Mouse (Mus musculus): ENCODE data around the gene Capza2. TPM values are rescaled to one million over a fixed set of nuclear protein-coding genes. Genes with fewer than 3 reads are reported as not detected.

Capza2 gene
- 10 to 100 TPM in 1 of 2 experiments, 1 to 10 TPM in 1; 2.8 to 26.0 TPM for polyA plus RNA-seq (2012; fragmentation: generic; extraction: Trizol)

GRCm38 (mm10) chr6:17635615-17636284, at the start of gene Capza2:
Gene Capza2, plus strand, starts transcription at chr6:17636234.

DNA sequence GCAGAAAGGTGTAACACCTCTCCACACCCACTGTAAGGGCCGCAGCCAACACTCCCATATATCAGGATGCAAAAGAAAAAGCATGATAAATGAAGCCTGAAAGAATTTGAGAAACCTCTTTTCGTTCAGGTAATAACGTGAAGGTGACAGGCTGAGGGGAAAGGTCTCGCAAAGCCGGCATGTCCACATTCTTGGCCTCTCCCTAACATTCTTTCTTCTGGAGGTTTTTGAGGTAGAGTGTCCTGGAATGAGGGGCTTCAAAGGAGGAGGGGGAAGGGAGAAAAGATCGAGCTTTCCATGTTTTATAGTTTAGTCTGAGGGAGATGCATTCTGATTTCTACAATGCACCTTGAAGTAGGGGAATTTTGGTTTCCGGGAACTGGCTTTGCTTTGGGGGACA, 56.6 kb downstream of the Capza2 start, which contains the start of gene St7:
St7 (plus strand) TSS at position 287 of the 400 bp plus-strand sequence.

Other genes with a start within 250 kb of the Capza2 start
- 1 to 10 TPM; 1.2 to 3.0 TPM for gene Met, start 172.4 kb upstream of the Capza2 start, polyA plus RNA-seq (2012; fragmentation: generic; extraction: Trizol)
- gene St7, start 56.7 kb downstream of the Capza2 start, polyA plus RNA-seq (2012; fragmentation: generic; extraction: Trizol) = 10 to 100 TPM in 1 of 2 experiments, 1 to 10 TPM in 1; 5.1 to 10.9 TPM

Data from C3H10T1/2 (cell line).